Mouse (Mus musculus) ES-Bruce4 (cell line): ENCODE measurements at regions not wholly inside any gene's neighbourhood (a gene's known extent, or its start where the extent isn't known, plus 50 kb on each side); places are given as distances from the start of the nearest gene placed in this dataset.

Experiments used
- H3K27ac ChIP-seq: 2 replicates; pipeline ENCODE4 v1.5.1; 2012; ENCODE audit warnings: low read length, inconsistent platforms; ENCODE audit not compliant: insufficient read depth
- H3K27me3 ChIP-seq: 2 replicates; pipeline ENCODE4 v1.6.1; 2012; ENCODE audit warnings: mild to moderate bottlenecking, low read length, inconsistent platforms; ENCODE audit not compliant: control insufficient read depth, poor library complexity, insufficient read depth, severe bottlenecking
- H3K36me3 ChIP-seq: 2 replicates; pipeline ENCODE4 v1.6.1; 2012; ENCODE audit warnings: inconsistent platforms, mild to moderate bottlenecking, low read length, moderate library complexity; ENCODE audit not compliant: control insufficient read depth, poor library complexity, insufficient read depth, severe bottlenecking
- H3K4me1 ChIP-seq: one replicate; pipeline ENCODE4 v1.8.1; 2011; ENCODE audit warnings: low read length; ENCODE audit not compliant: control insufficient read depth, insufficient read depth
- H3K4me3 ChIP-seq: 2 replicates; pipeline ENCODE4 v1.5.1; 2011; ENCODE audit warnings: low read depth, mild to moderate bottlenecking, low read length
- H3K9ac ChIP-seq: 2 replicates; pipeline ENCODE4 v1.6.1; 2012; ENCODE audit warnings: low read depth, mild to moderate bottlenecking, inconsistent platforms; ENCODE audit not compliant: poor library complexity, severe bottlenecking
- H3K9me3 ChIP-seq: replicated peaks from 2 replicates; pipeline ENCODE4 v1.6.1; 2012; ENCODE audit warnings: mild to moderate bottlenecking, low read length, inconsistent platforms; ENCODE audit not compliant: control insufficient read depth, poor library complexity, insufficient read depth, severe bottlenecking
- CTCF ChIP-seq: IDR thresholded peaks from one replicate; pipeline ENCODE4 v1.8.1; 2011; ENCODE audit warnings: low read depth, low read length
- EP300 ChIP-seq: IDR thresholded peaks from 2 replicates; pipeline ENCODE4 v1.6.1; 2011; ENCODE audit warnings: low read depth, low read length; ENCODE audit not compliant: insufficient read depth
- POLR2A ChIP-seq: IDR thresholded peaks from one replicate; pipeline ENCODE4 v1.8.1; 2011; ENCODE audit warnings: low read length; ENCODE audit not compliant: insufficient read depth

DNA sequence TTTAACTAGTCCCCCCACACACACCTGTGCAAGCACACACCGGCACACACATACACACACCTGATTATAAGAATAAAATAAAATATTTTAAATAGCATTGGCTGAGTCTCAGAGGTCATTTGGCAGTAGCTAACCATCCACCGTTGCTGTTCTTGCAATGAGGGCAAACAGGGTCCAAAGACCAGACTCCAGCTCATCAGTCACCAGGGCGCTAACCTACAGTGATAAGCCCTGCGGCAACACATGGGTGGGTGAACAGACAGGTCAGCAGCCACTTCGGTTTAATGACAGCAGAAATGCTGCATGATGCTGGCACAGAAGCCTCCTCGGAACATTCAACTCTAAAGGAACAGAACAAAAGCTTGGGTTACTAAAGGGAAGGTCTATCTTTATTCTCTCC lies 54.9 kb downstream of the Tas2r134 start:
- no peak for TF ChIP-seq EP300
- no peak for TF ChIP-seq POLR2A
- TF ChIP-seq CTCF = no peak
- H3K36me3 ChIP-seq = no peaks in the 10 kb centered on the region
- no peaks in the 10 kb centered on the region for H3K9me3 ChIP-seq
- H3K4me3 ChIP-seq = no peak overlapping the region
- H3K27me3 ChIP-seq = no peaks in the 10 kb centered on the region
- no peak overlapping the region for H3K9ac ChIP-seq
- no peaks in the 10 kb centered on the region for H3K4me1 ChIP-seq
- H3K27ac ChIP-seq = no peak overlapping the region

DNA sequence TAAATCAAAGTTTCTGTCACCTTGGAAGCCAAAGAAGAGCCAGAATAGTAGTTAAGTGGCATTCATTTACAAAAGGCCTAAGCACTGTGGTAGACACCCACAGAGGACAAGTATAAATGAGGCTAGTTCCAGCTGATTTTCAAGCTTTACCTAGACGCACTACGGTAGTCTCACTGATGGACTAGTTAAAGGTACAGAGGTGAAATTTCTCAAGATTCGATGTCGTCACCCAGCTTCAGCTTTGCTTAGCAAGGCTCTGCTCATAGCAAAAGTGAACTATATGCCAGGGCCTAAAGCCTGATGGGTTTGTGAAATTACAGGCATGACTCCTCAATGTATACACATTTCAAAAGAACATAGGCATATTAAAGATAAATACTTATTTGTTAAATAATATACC lies 55.4 kb downstream of the Tas2r134 start:
- Histone ChIP-seq H3K4me3 (no peak overlapping the region), H3K36me3 (no peaks in the 10 kb centered on the region), H3K27ac (no peak overlapping the region), H3K9ac (no peak overlapping the region), H3K9me3 (no peaks in the 10 kb centered on the region), H3K27me3 (no peaks in the 10 kb centered on the region), H3K4me1 (no peaks in the 10 kb centered on the region)
- TF ChIP-seq POLR2A = no peak
- TF ChIP-seq CTCF = no peak
- TF ChIP-seq EP300 = no peak

DNA sequence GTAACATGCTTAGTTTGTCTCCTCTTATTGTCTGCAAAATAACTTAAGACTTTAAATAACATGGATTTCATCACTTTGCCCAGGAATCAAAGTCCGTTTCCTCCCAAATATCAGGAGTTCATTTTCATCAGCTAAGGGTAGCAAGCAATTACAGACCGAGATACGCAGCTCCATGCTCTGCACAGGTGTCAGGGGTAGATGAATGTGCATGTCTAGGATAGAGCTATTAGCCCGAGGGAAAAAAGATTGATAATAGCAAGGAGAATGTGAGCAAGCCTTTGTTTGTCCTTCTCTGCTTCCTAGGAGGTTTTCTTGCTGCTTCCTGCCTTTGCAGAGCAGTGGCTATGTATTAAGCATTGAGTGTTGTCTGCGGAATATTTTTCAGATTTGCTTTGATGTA lies 77.8 kb downstream of the Tas2r134 start:
- Histone ChIP-seq H3K27me3 (no peaks in the 10 kb centered on the region), H3K27ac (no peak overlapping the region), H3K36me3 (no peaks in the 10 kb centered on the region), H3K4me3 (no peak overlapping the region), H3K9ac (no peak overlapping the region), H3K9me3 (no peaks in the 10 kb centered on the region), H3K4me1 (no peaks in the 10 kb centered on the region)
- no peak for TF ChIP-seq EP300
- no peak for TF ChIP-seq CTCF
- TF ChIP-seq POLR2A = no peak

DNA sequence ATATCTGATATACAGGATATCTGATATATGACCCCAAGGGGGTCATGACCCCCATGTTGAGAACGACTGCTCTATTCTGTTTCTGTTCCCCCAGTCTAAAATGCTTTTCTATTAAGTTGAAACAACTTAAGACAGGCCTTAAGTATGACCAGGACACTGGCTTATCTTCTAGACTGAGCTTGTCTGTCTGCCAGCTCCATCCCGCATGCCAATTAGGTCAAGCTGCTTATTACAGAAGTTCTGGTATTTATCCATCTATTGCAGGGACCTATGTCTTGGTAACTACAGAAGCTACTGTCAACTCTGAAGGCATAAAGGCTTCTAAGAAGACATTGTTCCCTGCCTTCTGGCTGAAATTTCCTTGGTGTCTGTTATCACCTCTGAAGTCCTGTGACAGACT lies 81.4 kb downstream of the Tas2r134 start:
- Histone ChIP-seq H3K4me1 (no peaks in the 10 kb centered on the region), H3K4me3 (no peak overlapping the region), H3K27ac (no peak overlapping the region), H3K9me3 (no peaks in the 10 kb centered on the region), H3K27me3 (no peaks in the 10 kb centered on the region), H3K9ac (no peak overlapping the region), H3K36me3 (no peaks in the 10 kb centered on the region)
- TF ChIP-seq POLR2A (no peak), EP300 (no peak), CTCF (no peak)

DNA sequence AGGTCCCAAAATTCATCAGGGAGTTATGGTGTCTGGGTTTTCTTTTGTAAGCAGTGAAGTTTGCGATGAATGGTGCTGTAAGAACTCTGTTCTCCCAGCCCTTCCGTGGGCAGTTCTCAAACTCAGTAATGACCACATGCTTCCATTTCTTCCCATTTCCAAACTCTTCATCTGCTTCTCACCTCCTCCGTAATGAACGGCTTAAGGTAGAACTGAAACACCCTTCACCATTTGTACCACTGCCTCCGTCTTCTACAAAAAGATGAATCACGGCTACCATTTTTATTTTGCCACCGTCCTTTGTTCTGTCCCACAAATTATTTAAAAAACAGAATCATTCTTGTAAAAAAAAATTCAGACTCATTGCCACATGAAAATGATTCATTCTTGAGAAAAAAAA lies 85.3 kb downstream of the Tas2r134 start:
- H3K4me3 ChIP-seq = no peak overlapping the region
- TF ChIP-seq POLR2A (no peak), CTCF (no peak), EP300 (no peak)
- H3K27me3 ChIP-seq = no peaks in the 10 kb centered on the region
- no peak overlapping the region for H3K9ac ChIP-seq
- H3K36me3 ChIP-seq = no peaks in the 10 kb centered on the region
- H3K4me1 ChIP-seq = no peaks in the 10 kb centered on the region
- no peaks in the 10 kb centered on the region for H3K9me3 ChIP-seq
- no peak overlapping the region for H3K27ac ChIP-seq

DNA sequence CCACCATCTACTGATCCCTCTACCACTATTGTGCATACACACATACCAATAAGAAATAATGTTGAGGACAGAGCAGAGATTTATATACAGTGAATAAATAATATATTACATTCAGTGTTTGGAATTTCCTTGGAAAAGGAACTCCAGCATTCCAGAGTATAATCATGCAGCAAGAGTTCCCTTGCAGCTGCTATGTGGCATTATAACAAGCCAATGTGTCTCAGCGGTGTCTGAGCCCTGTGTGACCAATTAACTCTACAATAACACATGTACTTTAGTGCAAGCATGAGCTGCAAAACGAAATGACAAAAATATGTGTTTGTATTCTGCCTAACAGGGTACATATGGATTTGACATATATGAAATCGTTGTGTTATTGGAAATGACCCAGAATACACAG lies 103.5 kb downstream of the Tas2r134 start:
- H3K27me3 ChIP-seq = no peaks in the 10 kb centered on the region
- H3K4me3 ChIP-seq = no peak overlapping the region
- no peaks in the 10 kb centered on the region for H3K36me3 ChIP-seq
- H3K9me3 ChIP-seq = no peaks in the 10 kb centered on the region
- no peaks in the 10 kb centered on the region for H3K4me1 ChIP-seq
- TF ChIP-seq EP300 (no peak), CTCF (no peak), POLR2A (no peak)
- H3K9ac ChIP-seq = no peak overlapping the region
- no peak overlapping the region for H3K27ac ChIP-seq
